Mouse (Mus musculus) 416B (cell line): ENCODE results near the gene Cntn5.

Experiments
- DNase-seq: peaks from one replicate; pipeline ENCODE4 v3.0.0; 2011; ENCODE audit warnings: low read depth

Gene Cntn5

DNA sequence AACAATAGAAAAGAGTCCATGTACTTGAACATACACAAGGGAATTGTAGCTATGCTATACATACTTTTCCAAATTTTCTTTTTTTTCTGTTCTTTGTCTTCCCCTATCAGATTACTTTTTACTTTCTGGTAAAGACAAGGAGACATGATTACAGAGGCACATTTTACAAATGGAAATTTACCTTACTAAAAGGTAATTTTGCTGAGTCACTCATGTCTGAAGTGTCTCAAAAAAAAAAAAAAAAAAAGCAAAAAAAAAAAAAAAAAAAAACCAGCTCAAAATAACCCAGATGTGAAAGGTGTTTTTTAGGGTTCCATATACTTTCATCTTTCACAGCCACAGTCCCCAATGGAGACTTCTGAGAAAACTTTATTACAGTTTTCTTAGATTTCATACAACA, 492.5 kb downstream of the Cntn5 start:
- DNase-seq: no peak

DNA sequence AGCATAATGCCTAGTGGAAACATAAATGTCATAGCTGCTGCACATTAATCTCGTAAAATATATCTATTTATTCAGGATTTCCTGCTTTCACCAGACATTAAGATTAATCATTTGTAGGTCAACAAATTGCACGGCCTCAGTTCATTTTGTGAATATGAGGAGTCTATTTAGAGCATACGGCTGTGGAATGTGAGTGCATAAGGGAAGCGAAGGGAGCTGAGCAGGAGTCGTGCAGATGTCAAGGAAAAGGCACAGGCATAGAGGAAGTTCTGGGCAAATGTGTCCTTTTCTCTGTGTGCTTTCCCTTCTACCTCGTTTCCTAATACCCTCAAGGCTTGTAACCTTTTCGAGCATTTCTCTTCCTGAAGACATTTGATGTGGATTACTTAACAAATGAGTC, 504.5 kb downstream of the Cntn5 start:
- DNase-seq: no peak

DNA sequence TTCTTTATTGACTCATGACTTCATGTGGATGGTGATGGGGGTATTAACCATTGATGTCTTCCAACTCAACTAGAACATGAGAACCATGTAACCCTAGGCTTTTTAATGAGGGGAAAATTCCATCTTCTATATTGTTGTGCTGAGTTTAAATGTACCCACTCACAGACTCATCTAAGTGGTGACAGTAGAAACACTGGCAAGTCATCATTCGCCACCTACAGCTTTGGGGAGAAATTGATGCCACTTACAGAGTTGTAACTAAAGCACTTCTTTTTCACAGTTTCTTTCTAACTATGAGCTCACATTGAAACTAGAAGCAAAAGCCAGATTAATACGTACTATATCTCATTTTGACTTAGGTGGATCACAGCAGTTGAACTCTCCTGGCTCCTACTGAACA, 514.7 kb downstream of the Cntn5 start:
- DNase-seq: no peak

DNA sequence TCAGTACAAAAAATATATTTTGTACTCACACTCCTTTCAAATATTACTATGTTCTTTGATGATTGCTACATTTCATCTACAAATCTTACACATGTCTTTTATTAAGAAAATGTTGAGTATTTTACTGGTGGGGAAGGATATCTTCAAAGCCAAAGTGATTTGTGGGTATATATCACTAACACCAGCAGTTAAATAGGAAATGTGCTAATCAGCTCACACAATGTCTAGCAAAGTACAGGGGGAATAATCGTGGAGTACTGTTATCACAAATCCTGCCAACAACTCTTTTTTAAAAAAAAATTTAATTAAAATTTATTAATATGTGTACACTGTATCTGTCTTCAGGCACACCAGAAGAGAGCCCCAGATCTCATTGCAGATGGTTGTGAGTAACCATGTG, 520.1 kb downstream of the Cntn5 start:
- no peak for DNase-seq

DNA sequence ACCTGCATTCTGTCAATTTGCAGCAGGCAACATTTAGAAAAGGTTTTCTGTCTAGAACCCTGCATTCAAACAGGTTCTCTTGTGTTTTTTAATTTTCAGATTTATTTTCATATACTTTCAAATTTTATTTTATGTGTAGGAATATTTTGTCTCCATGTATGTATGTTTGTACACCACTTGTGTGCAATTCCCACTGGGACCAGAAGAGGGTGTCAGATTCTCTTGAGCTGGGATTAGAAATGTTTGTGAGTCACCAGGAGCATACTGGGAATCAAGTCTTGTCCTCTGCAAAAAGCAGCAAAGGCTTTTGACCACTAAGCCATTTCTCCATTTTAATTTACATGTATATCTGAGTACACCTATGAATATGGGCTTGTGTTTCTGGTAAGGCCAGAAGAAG, 521.4 kb downstream of the Cntn5 start:
- DNase-seq: no peak

DNA sequence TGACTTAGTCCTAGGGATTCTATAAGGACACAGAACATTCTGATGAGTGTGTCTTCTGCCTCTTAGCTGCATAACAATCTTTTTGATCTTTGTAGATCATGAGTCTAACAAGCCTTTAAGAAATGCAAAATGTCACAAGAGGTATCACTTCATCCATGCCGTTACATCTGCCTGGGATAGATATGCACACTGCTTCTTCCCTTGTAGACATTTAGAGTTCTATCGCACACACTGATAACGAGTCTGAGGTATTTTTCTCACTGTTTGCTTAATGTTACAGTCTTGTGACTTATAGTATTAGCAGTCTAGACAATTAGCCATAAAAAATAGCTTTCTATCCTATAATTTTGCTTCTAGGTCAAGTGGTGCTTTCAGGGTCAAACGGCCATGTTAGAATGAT, 522.9 kb downstream of the Cntn5 start:
- DNase-seq: no peak

DNA sequence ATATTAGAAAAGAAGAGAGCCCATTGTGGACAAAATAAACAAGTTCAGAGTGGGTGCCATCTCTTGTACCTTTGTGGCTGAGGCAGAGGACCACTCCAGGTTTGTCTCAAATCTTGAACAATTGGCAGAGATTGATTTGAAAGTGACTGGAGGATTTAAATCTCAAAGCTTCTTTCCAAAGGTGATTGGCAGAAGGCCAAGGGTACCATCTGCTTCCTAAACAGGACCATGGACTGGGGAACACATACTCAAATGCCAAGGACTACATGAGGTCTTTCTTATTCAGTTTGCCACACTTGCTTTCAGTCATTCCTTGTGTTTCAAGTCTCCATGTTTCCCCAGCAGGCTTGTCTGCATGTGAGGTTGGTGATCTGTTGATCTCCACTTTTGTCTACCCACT, 528.3 kb downstream of the Cntn5 start:
- DNase-seq: no peak

DNA sequence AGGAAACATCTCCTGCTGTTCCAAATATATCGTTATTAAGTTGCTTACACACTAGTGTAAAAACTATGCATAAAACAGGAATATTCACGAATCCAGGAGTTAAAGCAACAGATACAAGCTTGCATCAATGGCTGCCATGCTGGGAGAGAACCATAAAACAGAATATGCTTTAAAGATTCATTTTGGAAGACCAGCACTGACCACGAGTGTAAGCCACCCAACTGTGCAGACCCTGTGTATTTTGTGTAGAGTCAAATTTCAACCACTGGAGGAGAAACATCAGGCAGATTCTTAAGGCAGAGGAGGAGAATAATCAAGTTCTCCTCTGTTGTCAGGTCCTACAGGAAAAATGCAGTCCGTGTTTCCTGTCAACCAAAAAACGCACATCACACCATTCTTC, 535.6 kb downstream of the Cntn5 start:
- DNase-seq: no peak

DNA sequence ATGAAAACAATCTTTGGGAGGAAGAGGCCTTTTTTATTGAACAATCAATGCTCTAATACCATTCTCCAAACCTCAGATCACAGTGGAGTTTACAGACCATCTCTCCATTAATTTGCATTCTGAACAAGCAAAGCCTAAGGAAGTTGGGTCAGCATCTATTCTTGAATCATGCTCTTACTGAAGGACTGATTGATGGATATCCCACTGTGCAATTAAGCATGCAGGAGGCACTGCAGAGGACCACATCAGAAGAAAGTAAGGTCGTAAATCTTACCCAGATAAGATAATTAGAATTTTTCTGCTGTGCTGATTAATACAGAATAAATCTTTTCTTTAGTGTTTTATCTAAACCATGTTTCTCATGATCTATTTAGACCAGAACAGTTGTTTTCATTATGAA, 536.2 kb downstream of the Cntn5 start:
- no peak for DNase-seq

DNA sequence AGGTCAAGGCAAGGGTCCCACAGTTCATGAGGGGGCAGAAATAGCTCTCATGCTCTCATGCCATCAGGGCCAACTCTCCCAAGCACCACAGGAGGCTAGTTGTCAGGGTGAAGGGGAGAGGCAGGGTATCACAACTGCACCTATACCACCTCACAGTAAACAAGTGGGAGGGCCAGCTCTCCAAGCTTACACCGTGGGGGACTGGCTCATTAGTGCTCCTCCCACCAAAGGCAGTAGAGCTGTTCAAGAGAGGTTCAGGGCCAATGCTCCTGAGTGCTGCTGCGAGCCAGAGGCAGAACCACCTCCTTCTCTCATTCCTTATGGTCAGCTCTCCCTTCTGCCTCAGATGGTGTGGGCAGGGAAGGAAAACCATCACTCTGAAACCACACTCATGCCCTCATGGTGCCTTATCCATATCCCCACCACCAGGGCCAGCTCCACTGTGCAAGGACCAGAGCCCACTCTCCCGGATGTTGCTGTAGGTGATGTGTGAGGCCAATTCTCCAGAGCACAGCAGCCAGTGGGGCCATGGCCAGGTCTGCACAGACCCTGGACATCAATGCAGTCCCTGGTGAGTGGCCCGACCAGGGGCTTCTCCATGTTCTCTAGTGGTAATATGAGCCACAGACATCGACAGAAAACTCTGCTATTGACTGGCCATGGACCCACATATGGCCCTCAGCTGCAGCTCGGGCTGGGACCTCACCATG, 538.2 kb downstream of the Cntn5 start:
- no peak for DNase-seq

DNA sequence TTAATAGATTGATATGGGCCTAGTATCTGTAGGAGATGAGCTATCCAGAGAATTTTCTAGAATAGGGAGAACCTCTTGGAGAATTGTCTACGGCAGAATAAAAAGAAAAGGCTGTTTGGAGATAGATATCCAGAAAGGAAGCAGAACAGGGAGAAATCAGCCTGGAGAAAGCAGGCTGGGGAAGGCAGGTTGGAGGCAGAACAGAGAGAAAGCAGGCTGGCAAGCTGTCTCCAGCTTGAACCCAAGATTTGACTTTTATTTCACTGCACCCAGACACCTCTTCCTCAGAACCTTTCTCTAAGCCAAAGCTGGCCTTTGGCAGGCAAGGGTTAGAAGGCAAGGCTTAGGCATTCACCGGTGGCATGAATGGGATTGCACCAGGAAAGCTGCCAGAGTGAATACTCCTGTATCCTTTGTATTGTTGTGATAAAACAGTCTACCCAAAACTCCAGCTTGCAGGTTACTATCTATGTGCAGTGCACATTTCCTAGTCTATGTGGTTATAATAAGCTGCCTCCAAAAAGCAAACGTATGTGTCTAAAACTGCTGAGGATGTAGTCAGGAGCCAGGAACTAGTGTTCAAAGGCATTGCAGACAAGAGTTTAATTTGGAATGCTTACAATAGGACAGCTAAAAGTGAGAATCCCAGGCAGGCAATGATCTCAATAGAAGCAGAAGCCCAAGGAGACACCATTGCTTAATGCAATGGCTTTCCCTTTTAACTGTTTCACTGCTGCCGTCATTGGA, 553.5 kb downstream of the Cntn5 start:
- no peak for DNase-seq

DNA sequence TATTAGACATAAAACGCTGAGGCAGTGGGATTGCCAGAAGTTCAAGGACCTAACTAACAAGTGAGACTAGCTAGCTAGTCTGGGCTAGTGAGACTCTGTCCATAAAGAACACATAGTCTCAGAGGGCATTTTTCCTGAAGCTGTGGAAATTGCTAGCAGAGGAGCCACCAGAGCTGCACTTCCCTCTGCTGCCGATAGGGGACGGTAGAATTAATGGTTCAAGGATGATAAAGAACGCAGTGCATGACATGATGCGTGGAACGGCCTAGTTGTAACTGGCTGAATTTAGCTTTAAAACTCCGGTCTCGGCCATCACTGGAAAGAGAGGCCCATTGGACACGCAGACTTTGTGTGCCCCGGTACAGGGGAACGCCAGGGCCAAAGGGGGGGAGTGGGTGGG, 555.8 kb downstream of the Cntn5 start:
- no peak for DNase-seq

DNA sequence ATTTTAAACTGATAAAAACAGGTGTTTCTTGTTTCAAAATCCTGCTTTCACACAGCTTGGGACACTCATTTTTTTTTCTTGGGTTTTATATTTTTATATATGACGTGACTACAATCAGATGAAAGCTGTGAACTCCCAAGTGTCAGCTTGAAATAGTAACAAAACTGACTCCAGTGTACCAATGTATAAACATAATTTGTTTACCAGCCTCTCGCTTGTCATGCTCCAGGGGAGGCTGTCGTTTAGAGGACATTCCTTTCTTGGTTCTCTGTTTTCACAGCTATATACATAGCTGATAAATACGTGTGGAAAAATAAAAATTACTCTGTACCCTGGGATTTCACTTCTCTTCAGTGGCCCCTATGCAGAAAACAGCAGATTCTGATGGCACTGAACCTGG, 556.4 kb downstream of the Cntn5 start:
- no peak for DNase-seq

DNA sequence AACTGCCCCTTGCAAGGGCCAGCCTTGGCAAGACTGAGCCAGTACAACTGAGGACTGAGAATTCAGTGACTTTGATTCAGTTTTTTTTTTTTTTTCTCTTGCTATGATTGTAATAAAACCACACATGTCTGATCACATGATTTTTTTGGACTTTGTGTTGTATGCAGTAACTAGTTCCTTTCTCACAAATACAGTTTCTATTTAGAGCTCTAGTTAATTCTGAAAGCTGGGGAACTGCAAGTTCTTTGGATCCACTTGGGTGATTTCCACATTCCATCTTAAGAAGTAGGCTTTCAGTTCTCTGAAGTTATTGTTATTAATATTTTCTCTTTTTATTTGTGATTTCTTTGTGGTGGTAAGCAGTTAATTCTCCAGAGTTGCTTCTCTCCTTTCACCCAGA, 563.8 kb downstream of the Cntn5 start:
- no peak for DNase-seq

DNA sequence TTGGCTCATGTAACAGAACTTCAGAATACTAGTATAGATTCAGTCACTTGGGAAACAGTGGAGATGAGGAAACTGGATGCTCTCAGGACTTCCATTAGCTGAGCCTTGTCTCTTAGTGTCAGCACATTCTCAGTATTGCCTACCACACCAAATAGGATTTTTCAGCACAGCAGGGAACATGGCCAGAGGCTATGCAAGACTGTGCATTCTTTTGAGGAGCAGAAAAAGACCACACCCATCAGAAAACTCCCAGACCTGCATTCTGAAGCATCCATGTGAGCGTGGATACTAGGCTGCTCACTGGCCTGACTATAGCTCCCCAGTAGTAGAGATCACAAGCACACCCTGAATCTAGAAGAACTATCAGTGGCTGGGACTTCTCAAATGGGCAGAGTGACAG, 564.9 kb downstream of the Cntn5 start:
- DNase-seq: no peak

DNA sequence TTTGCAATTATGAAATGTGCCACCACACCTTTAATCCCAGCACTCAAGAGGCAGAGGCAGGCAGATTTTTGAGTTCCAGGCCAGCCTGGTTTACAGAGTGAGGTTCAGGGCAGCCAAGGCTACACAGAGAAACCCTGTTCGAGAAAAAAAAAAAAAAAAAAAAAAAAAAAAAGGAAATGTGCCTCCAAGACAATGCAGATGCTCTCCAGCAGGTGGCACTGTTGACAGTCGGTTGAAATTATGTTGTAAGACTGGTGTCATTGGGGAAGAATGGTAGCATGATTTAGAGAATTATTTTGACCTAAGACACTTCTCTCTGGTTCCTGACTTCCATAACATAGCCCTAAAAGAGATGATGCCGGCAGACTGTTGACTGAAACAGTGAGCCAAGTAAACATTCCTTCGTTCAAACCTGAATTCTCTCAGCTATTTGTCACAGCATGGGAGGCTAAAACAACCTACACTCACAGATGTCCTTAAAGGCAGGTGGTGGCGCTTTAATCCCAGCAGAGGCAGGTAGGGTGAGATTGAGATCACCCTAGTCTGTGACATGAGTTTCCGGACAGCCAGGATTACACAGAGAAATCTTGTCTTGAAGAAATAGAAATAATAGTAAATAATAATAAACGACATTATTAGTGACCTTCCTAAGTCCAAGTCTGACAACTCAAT, 579.7 kb downstream of the Cntn5 start:
- DNase-seq: peak; percentile 54

DNA sequence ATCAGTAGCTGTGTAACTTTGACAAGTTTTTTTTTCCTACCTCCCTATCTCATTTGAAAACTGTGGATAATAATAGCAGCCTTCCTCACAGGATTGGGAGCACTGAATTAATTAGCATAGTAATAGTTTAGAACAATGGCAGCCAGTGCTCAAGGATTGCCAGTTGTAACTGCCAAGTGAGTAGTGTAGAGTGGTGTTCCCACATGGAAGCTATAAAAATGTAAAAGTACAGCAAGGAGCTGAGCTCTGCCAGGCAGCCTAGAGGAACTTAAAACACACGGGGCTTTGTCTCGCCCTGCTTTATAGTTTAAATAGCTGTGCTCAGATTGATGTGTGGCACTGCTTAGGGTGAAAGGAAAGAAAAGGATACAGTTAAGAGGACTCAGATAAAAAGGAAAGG, 635.2 kb downstream of the Cntn5 start:
- DNase-seq: no peak

DNA sequence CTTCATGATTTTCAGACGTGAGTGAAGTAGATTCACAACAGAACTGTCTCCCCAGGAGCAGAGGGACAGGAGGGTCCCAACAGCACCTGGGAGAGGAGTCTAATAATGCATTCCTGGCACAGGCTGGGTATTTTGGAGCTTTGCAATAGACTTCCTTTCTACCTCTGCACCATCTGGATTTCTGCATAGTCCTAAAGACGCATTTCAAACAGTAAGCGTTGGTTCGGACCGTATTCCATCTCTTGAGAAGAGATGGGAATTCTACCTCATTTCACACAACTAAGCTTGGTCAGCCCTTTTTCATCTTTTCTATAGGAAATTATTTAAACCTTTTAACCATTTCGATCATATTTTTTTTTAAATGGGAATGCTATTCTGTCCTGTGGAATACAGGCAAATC, 635.7 kb downstream of the Cntn5 start:
- DNase-seq: no peak

DNA sequence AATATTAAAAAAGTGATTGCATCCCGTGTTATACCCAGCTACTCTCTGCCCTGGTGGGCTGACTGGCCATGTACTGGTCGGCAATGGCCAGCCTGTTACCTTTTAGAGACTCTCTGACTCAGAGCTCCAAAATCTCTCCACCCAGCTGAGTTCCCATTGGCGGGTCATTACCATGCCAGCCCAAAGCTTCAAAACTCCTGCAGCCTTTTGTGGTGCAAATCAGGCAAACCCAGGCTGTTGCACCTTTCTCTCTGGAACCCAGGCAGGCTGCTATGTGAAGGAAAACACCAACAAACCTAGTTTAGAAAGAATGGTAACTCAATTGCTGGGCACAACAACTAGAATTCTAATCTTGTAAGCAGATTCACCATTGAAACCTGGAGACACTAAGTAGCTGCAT, 639.0 kb downstream of the Cntn5 start:
- DNase-seq: no peak

DNA sequence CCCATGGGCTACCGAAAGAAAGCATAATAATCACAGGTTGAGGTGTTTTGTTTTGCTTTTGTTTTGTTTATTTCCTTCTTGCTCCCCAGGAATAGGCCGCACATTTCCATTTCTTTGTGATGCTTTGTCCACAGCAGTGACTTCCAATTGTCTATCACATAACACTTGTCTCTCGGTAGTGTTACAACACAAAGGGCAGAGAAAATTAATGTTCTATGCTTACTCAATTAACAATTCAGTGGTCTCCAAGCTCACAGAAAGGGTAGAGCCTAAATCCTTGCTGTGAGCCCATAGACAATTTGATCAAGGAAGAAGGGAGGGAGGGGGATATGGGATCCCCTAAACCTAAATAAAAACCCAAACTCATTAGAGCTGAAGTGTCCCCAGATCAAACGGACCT, 671.2 kb downstream of the Cntn5 start:
- no peak for DNase-seq

DNA sequence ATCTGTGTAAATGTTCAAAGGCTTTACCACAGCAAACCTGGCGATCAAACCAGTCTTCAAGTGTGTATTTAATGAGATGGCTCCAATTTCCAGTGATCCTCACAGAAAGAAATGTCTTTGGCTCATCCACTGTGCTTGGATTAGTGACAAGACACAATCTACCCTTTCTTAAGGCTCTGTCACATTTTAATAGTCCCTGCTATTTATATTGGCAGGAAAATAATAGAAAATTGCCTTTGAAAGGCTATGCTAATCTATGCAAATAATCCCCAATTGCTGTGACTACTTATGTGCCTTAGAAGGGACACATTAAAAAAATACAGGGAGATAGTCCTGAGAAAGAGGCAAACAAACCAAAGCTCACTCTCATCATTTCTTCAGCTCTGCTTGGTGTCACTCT, 672.5 kb downstream of the Cntn5 start:
- no peak for DNase-seq

DNA sequence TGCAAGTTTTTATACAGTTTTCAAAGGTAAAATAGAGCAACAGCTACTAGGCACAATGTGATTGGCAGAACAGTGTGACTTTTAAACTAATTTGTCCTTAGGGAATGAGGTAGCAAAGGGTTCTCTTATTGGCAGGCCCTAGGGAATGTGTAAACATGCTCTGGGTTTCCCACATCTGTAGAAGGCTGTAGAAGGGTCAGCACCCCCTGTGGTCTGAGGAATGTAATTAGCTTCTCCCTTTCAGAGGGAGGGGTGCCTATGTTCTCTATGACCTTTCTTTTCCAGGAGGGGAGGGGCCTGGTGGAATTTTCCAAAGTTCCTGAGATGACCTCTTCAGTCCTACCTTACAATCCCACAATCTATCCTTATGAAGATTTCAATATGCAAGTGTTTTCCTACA, 673.6 kb downstream of the Cntn5 start:
- no peak for DNase-seq

DNA sequence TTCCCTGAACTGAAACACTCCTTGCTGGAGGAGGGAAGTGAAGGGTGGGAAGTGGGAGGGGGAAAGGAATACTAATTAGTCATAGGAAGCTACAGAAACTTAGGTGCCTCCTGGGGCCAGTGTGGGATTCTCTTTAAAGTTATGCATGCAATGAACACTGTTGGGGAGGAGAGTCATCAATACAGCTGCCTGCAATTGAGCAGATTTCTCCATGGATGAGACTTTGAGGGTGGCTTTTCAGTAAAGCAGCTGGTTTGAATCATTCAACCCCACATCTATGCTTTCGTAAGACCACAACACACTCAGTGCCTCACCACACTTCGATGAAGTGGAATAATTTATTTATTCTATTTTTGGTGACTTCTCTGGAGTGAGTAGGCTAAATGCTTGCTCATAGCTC, 674.9 kb downstream of the Cntn5 start:
- no peak for DNase-seq

DNA sequence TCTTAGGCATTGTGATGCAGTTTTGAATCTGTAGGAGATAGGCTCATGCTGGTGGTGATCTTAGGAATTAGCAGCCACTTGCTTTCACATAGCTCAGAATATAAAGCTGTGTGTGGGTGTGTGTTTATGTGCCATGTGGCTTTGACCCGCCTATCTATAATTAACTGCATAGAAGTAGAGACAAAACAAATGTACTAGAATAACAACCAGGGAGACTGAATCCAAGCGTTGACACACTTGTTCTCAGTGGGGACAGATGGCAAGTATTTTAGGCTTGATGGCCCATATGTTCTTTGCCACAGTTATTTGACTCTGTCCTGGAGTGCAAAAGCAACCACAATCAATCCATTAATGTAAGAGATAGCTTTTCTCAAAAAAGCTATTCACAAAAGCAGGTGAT, 678.6 kb downstream of the Cntn5 start:
- DNase-seq: no peak
